Mouse (Mus musculus): ENCODE measurements around the gene F2r. TPM values are rescaled to one million over a fixed set of nuclear protein-coding genes. Genes with fewer than 3 reads are reported as not detected.
A peak's percentile ranks its signal among the peaks of the same experiment; 100 is the strongest.

F2r gene
- polyA plus RNA-seq, 1 experiment from 2014 or later = 171 TPM

DNA sequence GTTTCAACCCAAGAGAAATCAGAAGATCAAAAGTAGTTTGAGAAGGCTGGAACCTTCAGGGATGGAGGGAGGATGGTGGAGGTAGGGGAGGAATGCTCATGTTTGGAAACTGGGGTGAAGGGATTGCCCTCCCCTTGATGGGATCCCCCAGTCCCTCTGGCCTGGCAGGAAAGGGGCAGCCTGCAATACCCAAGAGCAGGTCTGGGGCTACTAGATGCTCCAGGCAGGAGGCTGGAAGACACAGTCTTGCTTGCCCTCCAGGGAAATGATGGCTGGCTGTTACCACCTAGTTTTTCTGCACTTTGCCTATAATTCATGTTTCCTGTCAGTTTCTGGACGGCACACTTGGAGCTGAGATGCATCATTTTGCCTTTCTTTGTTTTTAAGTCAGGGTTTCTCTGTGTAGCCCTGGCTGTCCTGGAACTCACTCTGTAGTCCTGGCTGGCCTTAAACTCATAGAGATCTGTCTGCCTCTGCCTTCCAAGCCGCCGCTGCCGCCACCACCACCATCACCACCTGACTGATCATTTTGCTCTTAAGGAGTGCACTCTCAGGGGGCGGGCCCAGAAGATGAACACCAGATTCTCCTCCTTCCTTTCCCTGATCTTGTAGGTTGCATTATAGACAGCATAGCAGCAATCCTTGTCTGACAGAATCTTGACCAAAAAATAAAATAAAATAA, 40.1 kb downstream of the F2r start:
- no peaks in the 10 kb centered on the region for H3K27me3 ChIP-seq (ENCODE audit: control insufficient read depth, insufficient read depth, low read length)
- H3K27ac ChIP-seq (ENCODE audit: low read depth, low read length) = no peak overlapping the region
- no peaks in the 10 kb centered on the region for H3K36me3 ChIP-seq (ENCODE audit: control insufficient read depth, insufficient read depth, low read length)
- no peaks in the 10 kb centered on the region for H3K9me3 ChIP-seq (replicated peaks; ENCODE audit: control insufficient read depth, low read length)
- no peak for ATAC-seq (replicated peaks; ENCODE audit: insufficient number of reproducible peaks, low FRiP score, low TSS enrichment)
- no peaks in the 10 kb centered on the region; the same call in 1 of the 2 replicates for H3K4me1 ChIP-seq (ENCODE audit: control insufficient read depth, insufficient read depth, low read length)
- H3K4me2 ChIP-seq = no peak overlapping the region
- no peak overlapping the region for H3K9ac ChIP-seq (ENCODE audit: low read depth, low read length)
- 82% methylated on average over 5 of the region's 5 CpGs for WGBS (ENCODE audit: insufficient replicate concordance)
- H3K4me3 ChIP-seq (ENCODE audit: low read depth, low read length) = no peak overlapping the region

DNA sequence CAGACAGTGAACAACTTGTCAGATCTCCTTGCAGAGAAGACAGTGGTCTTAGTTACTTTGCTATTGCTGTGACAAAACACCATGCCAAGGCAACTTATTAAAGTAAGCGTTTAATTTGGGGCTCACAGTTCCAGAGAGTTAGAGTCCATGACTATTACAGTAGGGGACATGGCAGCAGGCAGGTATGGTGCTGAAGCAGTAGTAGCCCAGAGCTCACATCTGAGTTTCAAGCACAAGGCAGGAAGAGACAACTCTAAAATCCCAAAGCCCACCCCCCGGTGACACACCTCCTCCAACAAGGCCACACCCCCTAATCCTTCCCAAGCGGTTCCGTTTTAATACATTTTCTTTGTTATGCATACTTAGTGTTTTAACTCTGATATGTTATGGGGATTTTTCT, 47.4 kb downstream of the F2r start:
- no peak overlapping the region for H3K4me3 ChIP-seq (ENCODE audit: low read depth, low read length)
- no peaks in the 10 kb centered on the region for H3K36me3 ChIP-seq (ENCODE audit: control insufficient read depth, insufficient read depth, low read length)
- no peak overlapping the region for H3K9ac ChIP-seq (ENCODE audit: low read depth, low read length)
- H3K9me3 ChIP-seq (replicated peaks; ENCODE audit: control insufficient read depth, low read length) = no peaks in the 10 kb centered on the region; the same call in 1 of the 2 replicates
- ATAC-seq (replicated peaks; ENCODE audit: insufficient number of reproducible peaks, low FRiP score, low TSS enrichment) = no peak
- no peak overlapping the region for H3K27ac ChIP-seq (ENCODE audit: low read depth, low read length)
- H3K4me2 ChIP-seq = no peak overlapping the region
- no peaks in the 10 kb centered on the region for H3K27me3 ChIP-seq (ENCODE audit: control insufficient read depth, insufficient read depth, low read length)
- H3K4me1 ChIP-seq (ENCODE audit: control insufficient read depth, insufficient read depth, low read length) = no peaks in the 10 kb centered on the region
- 93% methylated on average over 4 of the region's 4 CpGs for WGBS (ENCODE audit: insufficient replicate concordance)

DNA sequence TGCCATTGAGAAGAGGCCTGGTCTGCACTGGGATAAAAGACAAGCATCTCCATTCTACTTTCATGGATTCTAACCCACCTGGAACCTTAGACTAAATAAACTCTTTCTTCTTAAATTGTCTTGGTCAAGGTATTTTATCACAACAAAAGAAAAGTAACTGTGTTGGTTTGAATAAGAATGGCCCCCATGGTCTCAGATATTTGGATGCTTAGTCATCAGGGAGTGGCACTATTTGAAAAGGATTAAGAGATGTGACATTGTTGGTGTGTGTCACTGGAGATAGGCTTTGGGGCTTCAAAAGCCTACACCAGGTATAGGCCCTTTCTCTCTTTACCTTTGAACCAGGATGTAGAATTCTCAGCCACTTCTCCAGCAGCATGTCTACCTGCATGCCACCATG, 49.0 kb downstream of the F2r start:
- Histone ChIP-seq H3K9ac (ENCODE audit: low read depth, low read length) (no peak overlapping the region), H3K4me3 (ENCODE audit: low read depth, low read length) (no peak overlapping the region), H3K36me3 (ENCODE audit: control insufficient read depth, insufficient read depth, low read length) (no peaks in the 10 kb centered on the region), H3K9me3 (replicated peaks; ENCODE audit: control insufficient read depth, low read length) (no peaks in the 10 kb centered on the region; the same call in 1 of the 2 replicates), H3K4me1 (ENCODE audit: control insufficient read depth, insufficient read depth, low read length) (no peaks in the 10 kb centered on the region), H3K27ac (ENCODE audit: low read depth, low read length) (no peak overlapping the region), H3K27me3 (ENCODE audit: control insufficient read depth, insufficient read depth, low read length) (no peaks in the 10 kb centered on the region), H3K4me2 (no peak overlapping the region)
- no peak for ATAC-seq (replicated peaks; ENCODE audit: insufficient number of reproducible peaks, low FRiP score, low TSS enrichment)

DNA sequence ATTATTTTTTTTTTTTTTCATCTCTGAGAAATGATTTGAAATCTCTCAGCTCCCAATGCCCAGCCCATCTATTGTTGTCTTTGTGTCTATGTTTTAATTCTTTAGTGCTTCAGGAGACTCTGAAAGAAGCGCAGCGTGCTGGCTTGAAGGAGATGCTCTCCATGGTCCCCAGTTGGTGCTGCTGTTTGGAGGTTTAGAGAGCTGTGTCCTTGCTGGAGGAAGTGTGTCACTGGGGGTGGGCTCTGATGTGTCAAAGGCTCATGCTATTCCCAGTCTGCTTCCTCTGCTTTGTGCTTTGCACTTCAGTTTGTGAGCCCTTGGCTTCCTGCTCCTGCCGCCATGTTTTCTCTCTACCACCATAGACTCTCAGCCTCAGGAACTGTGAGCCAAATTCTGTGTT, 50.0 kb downstream of the F2r start:
- H3K4me2 ChIP-seq = no peak overlapping the region
- 92% methylated on average over 3 of the region's 3 CpGs for WGBS (ENCODE audit: insufficient replicate concordance)
- no peaks in the 10 kb centered on the region for H3K4me1 ChIP-seq (ENCODE audit: control insufficient read depth, insufficient read depth, low read length)
- no peak overlapping the region for H3K9ac ChIP-seq (ENCODE audit: low read depth, low read length)
- H3K27me3 ChIP-seq (ENCODE audit: control insufficient read depth, insufficient read depth, low read length) = no peaks in the 10 kb centered on the region
- no peaks in the 10 kb centered on the region; the same call in 1 of the 2 replicates for H3K9me3 ChIP-seq (replicated peaks; ENCODE audit: control insufficient read depth, low read length)
- no peaks in the 10 kb centered on the region for H3K36me3 ChIP-seq (ENCODE audit: control insufficient read depth, insufficient read depth, low read length)
- no peak overlapping the region for H3K27ac ChIP-seq (ENCODE audit: low read depth, low read length)
- H3K4me3 ChIP-seq (ENCODE audit: low read depth, low read length) = no peak overlapping the region
- no peak for ATAC-seq (replicated peaks; ENCODE audit: insufficient number of reproducible peaks, low FRiP score, low TSS enrichment)

GRCm38 (mm10) chr13:95566841-95567551, 51.3 kb downstream of the F2r start:
- 89% methylated on average over 15 of the region's 15 CpGs for WGBS (ENCODE audit: insufficient replicate concordance)
- ATAC-seq (replicated peaks; ENCODE audit: insufficient number of reproducible peaks, low FRiP score, low TSS enrichment) = 0 out of 2 replicates have a peak, but pooled peaks have one; percentile 7

GRCm38 (mm10) chr13:95563693-95564092, 54.6 kb downstream of the F2r start:
- Histone ChIP-seq H3K4me2 (no peak overlapping the region), H3K27me3 (ENCODE audit: control insufficient read depth, insufficient read depth, low read length) (no peaks in the 10 kb centered on the region), H3K4me1 (ENCODE audit: control insufficient read depth, insufficient read depth, low read length) (0 out of 2 replicates have a peak, but pooled peaks cover 6% of the 10 kb centered on the region), H3K9ac (ENCODE audit: low read depth, low read length) (no peak overlapping the region), H3K9me3 (replicated peaks; ENCODE audit: control insufficient read depth, low read length) (no peaks in the 10 kb centered on the region), H3K36me3 (ENCODE audit: control insufficient read depth, insufficient read depth, low read length) (no peaks in the 10 kb centered on the region), H3K4me3 (ENCODE audit: low read depth, low read length) (no peak overlapping the region), H3K27ac (ENCODE audit: low read depth, low read length) (no peak overlapping the region)
- WGBS (ENCODE audit: insufficient replicate concordance) = under 1% methylated on average over 3 of the region's 3 CpGs
- no peak for ATAC-seq (replicated peaks; ENCODE audit: insufficient number of reproducible peaks, low FRiP score, low TSS enrichment)

More at GRCm38 (mm10) chr13:95566841-95567551, 51.3 kb downstream of the F2r start:
- no peak overlapping the region for H3K9ac ChIP-seq (ENCODE audit: low read depth, low read length)
- 0 out of 2 replicates have a peak, but pooled peaks cover 6% of the 10 kb centered on the region for H3K4me1 ChIP-seq (ENCODE audit: control insufficient read depth, insufficient read depth, low read length)
- no peaks in the 10 kb centered on the region for H3K36me3 ChIP-seq (ENCODE audit: control insufficient read depth, insufficient read depth, low read length)
- no peaks in the 10 kb centered on the region; the same call in 1 of the 2 replicates for H3K9me3 ChIP-seq (replicated peaks; ENCODE audit: control insufficient read depth, low read length)
- no peaks in the 10 kb centered on the region for H3K27me3 ChIP-seq (ENCODE audit: control insufficient read depth, insufficient read depth, low read length)
- H3K27ac ChIP-seq (ENCODE audit: low read depth, low read length) = no peak overlapping the region
- H3K4me2 ChIP-seq = no peak overlapping the region
- H3K4me3 ChIP-seq (ENCODE audit: low read depth, low read length) = no peak overlapping the region

DNA sequence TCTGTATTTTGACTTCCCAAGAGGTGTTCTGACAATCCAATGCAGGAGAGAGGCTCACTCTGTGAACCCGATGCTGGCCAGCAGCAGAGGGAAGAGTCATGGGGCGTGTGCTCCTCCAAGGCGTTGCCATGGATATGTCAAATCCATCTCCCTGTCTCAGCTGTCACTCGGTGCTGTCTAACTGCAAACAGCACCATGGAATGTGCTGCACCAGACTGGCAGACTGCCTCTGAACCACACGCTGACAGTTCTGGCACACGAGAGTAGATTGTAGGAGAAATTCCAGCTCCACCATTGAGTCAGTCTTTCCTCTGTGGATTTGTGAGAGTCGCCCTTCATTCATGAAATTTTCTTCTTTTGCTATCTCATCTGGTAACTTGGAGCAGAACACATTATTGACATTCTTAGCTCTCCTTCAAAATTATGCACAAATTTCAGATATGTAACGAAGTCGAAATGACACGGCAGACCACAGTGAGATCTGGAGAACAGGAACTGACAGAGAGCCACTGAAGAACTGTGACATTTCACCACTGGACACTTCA, 55.1 kb downstream of the F2r start:
- Histone ChIP-seq H3K4me3 (ENCODE audit: low read depth, low read length) (no peak overlapping the region), H3K9me3 (replicated peaks; ENCODE audit: control insufficient read depth, low read length) (no peaks in the 10 kb centered on the region), H3K4me1 (ENCODE audit: control insufficient read depth, insufficient read depth, low read length) (0 out of 2 replicates have a peak, but pooled peaks cover 6% of the 10 kb centered on the region), H3K27ac (ENCODE audit: low read depth, low read length) (no peak overlapping the region), H3K9ac (ENCODE audit: low read depth, low read length) (no peak overlapping the region), H3K36me3 (ENCODE audit: control insufficient read depth, insufficient read depth, low read length) (no peaks in the 10 kb centered on the region), H3K27me3 (ENCODE audit: control insufficient read depth, insufficient read depth, low read length) (no peaks in the 10 kb centered on the region), H3K4me2 (no peak overlapping the region)
- 38% methylated on average over 10 of the region's 10 CpGs for WGBS (ENCODE audit: insufficient replicate concordance)
- no peak for ATAC-seq (replicated peaks; ENCODE audit: insufficient number of reproducible peaks, low FRiP score, low TSS enrichment)

GRCm38 (mm10) chr13:95557326-95557725, 61.0 kb downstream of the F2r start:
- 49% methylated on average over 7 of the region's 7 CpGs for WGBS (ENCODE audit: insufficient replicate concordance)
- Histone ChIP-seq H3K4me2 (no peak overlapping the region), H3K4me3 (ENCODE audit: low read depth, low read length) (no peak overlapping the region), H3K27ac (ENCODE audit: low read depth, low read length) (no peak overlapping the region), H3K9ac (ENCODE audit: low read depth, low read length) (no peak overlapping the region), H3K9me3 (replicated peaks; ENCODE audit: control insufficient read depth, low read length) (no peaks in the 10 kb centered on the region), H3K36me3 (ENCODE audit: control insufficient read depth, insufficient read depth, low read length) (no peaks in the 10 kb centered on the region), H3K27me3 (ENCODE audit: control insufficient read depth, insufficient read depth, low read length) (no peaks in the 10 kb centered on the region), H3K4me1 (ENCODE audit: control insufficient read depth, insufficient read depth, low read length) (no peaks in the 10 kb centered on the region)
- no peak for ATAC-seq (replicated peaks; ENCODE audit: insufficient number of reproducible peaks, low FRiP score, low TSS enrichment)
